Mouse (Mus musculus): ENCODE results near the gene Abhd4.

- no peak for TF ChIP-seq CTCF (IDR thresholded peaks at IDR 0.05; ENCODE audit: control insufficient read depth, insufficient read depth, insufficient read length)
- no peak for TF ChIP-seq CEBPB (IDR thresholded peaks at IDR 0.05; ENCODE audit: low read depth)
These were observed 47.0 kb upstream of the Abhd4 start for GRCm38 (mm10) chr14:54206750-54207550.

Data from C2C12 (cell line).